Mouse (Mus musculus) CD4-positive helper T cell, adult 2 months (primary cell): ENCODE results near the gene Mettl25.

Experiments
- DNase-seq: peaks from one replicate; pipeline ENCODE4 v3.0.0-alpha.2; 2012; ENCODE audit warnings: low read depth, missing footprints, low spot score

Mettl25 gene

DNA sequence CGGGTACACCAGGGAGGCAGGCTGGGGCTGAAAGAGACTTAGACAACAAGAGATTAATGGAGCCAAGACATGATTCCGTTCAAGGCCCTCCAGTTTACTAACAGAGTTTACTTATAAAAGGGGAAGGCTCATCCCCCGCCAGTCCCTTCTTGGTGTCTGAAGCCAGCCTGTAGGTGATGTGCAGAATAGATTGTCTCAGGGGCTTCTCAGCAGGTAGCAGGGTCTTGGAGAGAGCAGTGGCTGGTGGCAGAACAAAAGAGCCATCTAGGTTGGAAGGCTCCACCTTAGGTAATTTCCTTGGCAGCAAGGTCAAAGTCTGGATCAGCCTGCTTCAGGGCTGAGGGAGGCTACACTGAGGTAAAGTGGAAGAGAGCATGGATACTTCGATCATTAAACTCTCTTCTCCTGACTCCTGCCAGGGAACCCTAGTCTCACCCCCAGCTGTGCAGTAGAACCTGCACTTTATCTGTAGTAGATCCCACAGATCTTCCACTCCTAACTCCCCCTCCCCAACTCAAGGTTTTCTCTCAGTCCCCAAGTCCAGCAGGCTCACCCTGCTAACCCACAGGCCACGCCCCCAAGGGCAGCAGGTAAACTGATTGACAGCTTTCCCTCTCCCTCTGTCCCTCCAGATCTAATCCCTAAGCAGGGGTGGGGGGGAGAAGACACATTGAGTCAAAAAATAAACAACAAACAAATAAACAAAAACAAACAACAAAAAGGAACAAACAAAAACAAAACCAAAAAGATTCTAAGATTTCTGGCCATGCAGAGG is 87.2 kb downstream of the Mettl25 start:
- DNase-seq = no peak

DNA sequence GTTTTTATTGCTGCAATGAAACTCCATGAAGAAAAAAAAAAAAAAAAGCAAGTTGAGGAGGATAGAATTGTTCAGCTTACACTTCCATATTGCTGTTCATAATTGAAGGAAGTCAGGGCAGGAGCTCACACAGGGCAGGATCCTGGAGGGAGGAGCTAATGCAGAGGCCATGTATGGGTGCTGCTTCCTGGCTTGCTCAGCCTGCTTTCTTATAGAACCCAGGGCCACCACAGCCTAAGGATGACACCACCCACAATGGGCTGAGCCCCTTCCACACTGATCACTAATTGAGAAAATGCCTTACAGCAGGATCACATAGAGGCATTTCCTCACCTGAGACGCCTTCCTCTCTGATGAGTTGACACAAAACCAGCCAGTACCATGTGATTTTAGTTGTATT is 95.2 kb downstream of the Mettl25 start:
- DNase-seq = no peak

DNA sequence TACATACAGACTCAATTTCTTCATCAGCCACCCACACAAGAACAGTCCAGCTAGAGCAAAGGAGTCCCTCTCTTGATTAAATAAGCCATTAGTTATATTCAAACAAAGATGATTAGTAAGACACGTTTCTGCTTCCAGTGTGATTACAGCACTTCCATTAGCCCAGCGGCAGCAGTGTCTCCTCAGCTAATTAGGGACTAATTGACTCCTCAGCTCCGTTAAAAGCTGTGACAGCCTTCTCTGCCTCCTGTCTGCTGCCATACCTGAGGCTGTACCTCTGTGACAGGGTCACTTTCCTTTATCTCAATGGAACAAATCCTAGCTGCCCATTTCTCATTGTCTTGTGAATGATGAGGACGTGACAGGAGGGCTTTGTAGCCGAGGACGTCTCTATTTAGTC is 99.4 kb downstream of the Mettl25 start:
- no peak for DNase-seq

DNA sequence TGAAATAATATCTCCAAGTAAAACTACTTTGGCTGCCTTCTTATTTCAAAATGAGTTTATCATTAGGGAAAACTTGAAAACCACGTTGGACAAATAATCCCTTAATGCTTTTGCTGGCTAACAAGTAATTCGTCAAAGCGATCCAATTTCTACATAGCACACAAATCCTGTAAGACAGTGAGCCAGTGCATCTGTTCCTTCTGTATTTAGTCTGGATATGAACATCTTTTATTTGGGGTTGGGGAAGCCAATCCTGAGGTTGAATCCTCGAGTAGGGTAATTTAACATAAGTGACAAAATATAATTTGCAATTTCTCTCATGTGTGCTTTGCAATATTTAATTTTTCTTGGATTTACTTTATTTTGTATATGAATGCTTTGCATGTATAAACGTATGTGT is 102.2 kb downstream of the Mettl25 start:
- DNase-seq = no peak

DNA sequence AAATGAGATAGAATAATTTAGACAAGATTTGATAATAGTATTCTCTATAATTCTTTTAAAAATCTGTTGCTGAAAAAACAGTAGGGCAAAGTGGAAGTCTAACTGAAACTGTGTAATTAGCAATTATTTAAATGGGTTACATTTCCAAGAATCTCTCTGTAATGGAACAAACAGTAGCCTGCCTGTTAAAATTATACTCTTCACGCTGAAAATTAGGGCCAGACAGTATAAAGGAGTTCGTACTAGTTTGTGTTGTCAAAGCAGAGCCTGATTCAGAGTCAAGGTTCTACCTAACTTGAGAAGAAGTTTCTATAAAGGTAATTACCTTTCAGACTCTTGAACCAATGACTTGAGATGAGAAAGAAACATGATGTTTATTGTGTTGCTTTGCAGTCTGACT is 113.4 kb downstream of the Mettl25 start:
- no peak for DNase-seq

DNA sequence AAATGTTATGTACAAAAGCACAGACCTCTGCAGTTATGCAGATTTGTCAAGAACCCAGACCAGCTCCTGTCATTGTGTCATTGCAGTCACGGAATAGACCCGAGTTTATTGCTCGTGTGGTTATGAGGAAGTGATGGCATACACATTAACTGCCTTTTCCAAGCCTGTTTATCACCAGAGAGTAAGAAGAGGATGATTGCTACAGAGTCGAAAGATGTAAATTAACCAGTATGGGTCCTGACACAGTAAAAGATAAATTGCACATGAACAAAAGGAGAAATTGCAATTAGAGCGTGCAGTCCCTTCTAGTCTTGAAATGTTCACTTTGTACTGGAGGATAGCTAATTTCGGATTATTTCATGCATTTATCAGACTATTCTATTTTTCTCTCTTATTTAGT is 113.8 kb downstream of the Mettl25 start:
- DNase-seq = no peak

DNA sequence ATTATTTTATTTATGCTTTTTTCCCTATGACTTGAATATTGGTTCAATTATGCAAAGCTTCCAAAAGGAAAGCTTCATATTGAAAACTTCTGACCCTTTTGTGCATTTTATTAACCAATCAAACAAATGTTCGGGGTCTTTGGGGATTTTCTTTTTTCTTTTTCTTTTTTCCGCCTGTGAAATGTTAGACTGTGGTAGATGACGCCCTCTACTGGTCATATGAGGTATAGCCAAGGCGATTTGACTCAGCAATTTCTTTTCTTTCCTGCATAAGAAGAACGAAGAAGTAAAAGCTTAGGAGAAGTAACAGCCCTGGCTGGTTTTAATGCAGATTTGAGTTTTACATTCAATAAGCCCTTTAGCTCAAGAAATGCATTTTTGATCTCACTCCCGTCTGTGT is 126.3 kb downstream of the Mettl25 start:
- DNase-seq = no peak

DNA sequence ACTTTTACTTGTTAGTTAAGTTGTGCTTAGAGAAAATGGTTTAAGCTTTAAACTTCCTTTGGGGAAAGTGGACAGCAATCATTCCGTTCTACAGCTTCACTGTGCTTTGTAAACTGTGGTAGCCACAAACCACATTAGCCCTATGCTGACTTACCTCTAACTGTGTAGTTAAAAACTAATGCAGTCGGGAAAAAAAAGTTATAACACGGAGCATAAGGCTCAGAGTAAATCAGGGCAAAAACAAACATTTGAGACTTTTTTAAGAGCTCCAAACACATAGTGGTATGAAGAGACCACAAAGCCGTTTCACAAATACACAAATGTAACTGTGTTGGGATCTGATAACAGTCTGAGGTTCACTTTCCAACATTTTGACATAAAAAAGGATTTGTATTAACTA is 126.8 kb downstream of the Mettl25 start:
- no peak for DNase-seq

DNA sequence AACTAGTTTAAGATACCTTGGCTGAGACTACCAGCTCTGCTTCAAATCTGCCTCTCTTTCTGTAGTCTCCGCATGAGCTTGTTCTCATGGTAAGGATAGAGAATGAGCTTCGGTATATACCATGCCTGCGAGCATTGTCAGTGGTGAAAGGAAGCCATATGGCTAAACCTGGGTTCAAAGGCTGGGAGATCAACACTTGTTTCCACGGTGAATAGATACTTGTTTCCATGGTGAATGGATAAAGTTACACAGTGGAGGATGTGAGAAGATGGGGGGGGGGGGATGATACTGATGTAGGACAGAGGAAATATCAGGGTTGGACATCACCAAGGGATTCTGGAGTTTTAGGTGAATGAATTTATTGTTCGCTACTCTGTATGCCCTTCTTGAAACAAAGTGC is 128.0 kb downstream of the Mettl25 start:
- DNase-seq = no peak
